Mouse (Mus musculus) layer of hippocampus, adult 6 months (tissue): Measurements from ENCODE around the gene Dse. TPM values are rescaled to one million over a fixed set of nuclear protein-coding genes. Genes with fewer than 3 reads are reported as not detected.

Experiments used
- long read RNA-seq, 2 experiments: library from polyadenylated mRNA; unstranded; transcript quantifications; one replicate each; pipeline ENCODE4 v2.0.0; 2019 to 2020
- polyA plus RNA-seq: library from polyadenylated mRNA; unstranded; fragments of <200 nt; fragmentation: Nextera tagmentation; gene quantifications from 2 replicates; pipeline ENCODE4 v1.2.3, GENCODE M21; 2021

Gene Dse
- polyA plus RNA-seq: 1.6 and 1.7 TPM in 2 replicates
- long read RNA-seq, experiment 1, partial matches to known transcripts: 2 of 7 reads
- long read RNA-seq, experiment 1, other reads (novel, unspliced or antisense): 5 of 7 reads
- long read RNA-seq, experiment 2, full-length matches to known transcripts: 14 of 18 reads
- long read RNA-seq, experiment 2, partial matches to known transcripts: 0 of 18 reads
- long read RNA-seq, experiment 2, other reads (novel, unspliced or antisense): 4 of 18 reads

DNA sequence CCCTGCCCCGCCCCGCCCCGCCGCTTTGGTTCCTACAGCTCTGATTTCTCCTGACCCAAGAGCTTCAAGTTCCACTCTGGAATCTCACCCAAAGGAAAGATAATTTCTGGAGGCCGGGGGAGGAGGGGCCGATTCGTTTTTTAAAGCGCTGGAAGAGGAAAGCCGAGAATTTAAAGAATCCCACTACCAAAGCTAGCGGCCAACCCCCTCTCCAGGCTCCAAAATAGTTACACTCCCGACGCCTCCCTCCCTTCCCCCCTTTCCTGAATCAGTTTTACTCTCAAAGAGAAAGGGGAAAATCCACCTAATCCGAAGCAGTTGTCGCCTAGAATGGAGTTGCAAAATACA, at the start of gene Dse:
Dse (minus strand) TSS at position 213 of the 348 bp plus-strand sequence.

GRCm38 (mm10) chr10:34127392-34128378, 79.8 kb downstream of the Dse start, which contains the start of gene Calhm6:
TSS of gene Calhm6 (minus strand) at chr10:34127984.

Other genes with a start within 250 kb of the Dse start
- gene Rwdd1, start 188.1 kb downstream of the Dse start, polyA plus RNA-seq: 169 and 170 TPM in 2 replicates
- gene Trappc3l, start 170.1 kb downstream of the Dse start, polyA plus RNA-seq: 0.15 and 0.23 TPM in 2 replicates
- gene Calhm4, start 163.4 kb downstream of the Dse start, polyA plus RNA-seq: not detected in 2 replicates
- gene Calhm5, start 111.2 kb downstream of the Dse start, polyA plus RNA-seq: 4.4 and 4.6 TPM in 2 replicates
- 0.59 and 1.4 TPM in 2 replicates for gene Calhm6, start 79.7 kb downstream of the Dse start, polyA plus RNA-seq
- gene Tspyl1, start 74.5 kb upstream of the Dse start, polyA plus RNA-seq: 144 and 159 TPM in 2 replicates
- gene Tspyl4, start 89.7 kb upstream of the Dse start, polyA plus RNA-seq: 186 and 188 TPM in 2 replicates
- 0.08 TPM in 1 of 2 replicates, not detected in the other for gene Col10a1, start 182.3 kb upstream of the Dse start, polyA plus RNA-seq
- 1.8 and 3.3 TPM in 2 replicates for gene Nt5dc1, start 210.8 kb upstream of the Dse start, polyA plus RNA-seq